Mouse (Mus musculus) lung, adult 2 months (tissue): Measurements from ENCODE around the gene Gm42674.

ENCODE experiments used
- CTCF ChIP-seq: fragments of 200-500 bp; IDR thresholded peaks from 2 replicates; pipeline ENCODE4 v1.5.1; 2011; ENCODE audit warnings: mild to moderate bottlenecking, low read length, control low read depth; ENCODE audit not compliant: insufficient read depth
- POLR2A ChIP-seq: fragments of 200-500 bp; IDR thresholded peaks from 2 replicates; pipeline ENCODE4 v1.6.1; 2011; ENCODE audit warnings: low read depth, mild to moderate bottlenecking, control low read depth, low read length, borderline replicate concordance; ENCODE audit errors: extremely low read depth

- TF ChIP-seq CTCF: no peak
- no peak for TF ChIP-seq POLR2A
Observed at GRCm38 (mm10) chr3:90604416-90604815, 2.7 kb downstream of the Gm42674 start.
